19 mouse cellular contexts compared by ENCODE assay signal in the genomic region with DNA sequence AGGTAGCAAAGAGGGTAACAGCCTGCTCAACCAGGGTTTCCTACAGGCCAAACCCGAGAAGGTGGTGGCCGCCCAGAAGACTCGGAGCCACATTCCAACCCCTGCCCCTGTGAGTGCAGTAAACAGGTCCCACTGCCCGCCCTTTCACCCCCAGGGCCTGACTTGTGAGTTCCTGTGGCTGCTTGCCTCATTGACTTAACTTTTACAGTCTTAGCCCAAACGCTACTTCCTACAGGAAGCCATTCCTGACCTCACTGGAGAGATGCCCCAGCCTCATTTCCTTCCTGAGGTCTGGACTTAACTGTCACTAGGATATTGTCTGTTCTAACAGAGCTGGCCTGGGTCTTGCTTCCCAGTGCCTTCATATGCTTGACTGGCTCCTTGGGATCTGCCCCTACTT. TPM values are rescaled to one million over a fixed set of nuclear protein-coding genes. Genes with fewer than 3 reads are reported as not detected.
DNase-seq lines count a peak whose midpoint lies in the region; ATAC-seq lines count a peak whose summit lies in the region.
"Had no signal": no experiment of that assay in that cellular context is flagged by ENCODE, and none has a peak within 500 bp of the region (broad histone marks: within the 10 kb centered on the region; RNA-seq: fewer than 3 reads in every experiment).

No protein-coding gene starts in this region.

- no peaks in the 10 kb centered on the region for H3K9me3 ChIP-seq in midbrain, embryonic 11.5 days (ENCODE audit: control insufficient read depth, low read length)
- no peaks in the 10 kb centered on the region for H3K9me3 ChIP-seq in midbrain, embryonic 15.5 days
- H3K9me3 ChIP-seq: limb, embryonic 13.5 days; neural tube, embryonic 12.5 days had no signal

- H3K27me3 ChIP-seq in midbrain, embryonic 11.5 days (ENCODE audit: control insufficient read depth, insufficient read depth, low read length), result no peaks in the 10 kb centered on the region
- no peaks in the 10 kb centered on the region for H3K27me3 ChIP-seq in midbrain, embryonic 15.5 days (replicated peaks)
- H3K27me3 ChIP-seq: CH12.LX; limb, embryonic 13.5 days; neural tube, embryonic 12.5 days had no signal

- DNase-seq in midbrain, embryonic 11.5 days (ENCODE audit: low spot score, missing footprints), result peak; percentile 14
- DNase-seq in kidney, adult 18-20 months, result peak; percentile 40
- peak; percentile 58 to 61 for DNase-seq in kidney, postnatal 36 days
- no peak for DNase-seq in thymus, postnatal 0 days (ENCODE audit: low spot score)
- DNase-seq: cerebellum, adult 9-11 months; gastrocnemius, postnatal 25 days; heart, postnatal 36 days; layer of hippocampus, postnatal 36 days; lung, postnatal 14 days; midbrain, embryonic 14.5 days had no signal

- peaks cover 10% of the 10 kb centered on the region; the same call in 1 of the 2 replicates for H3K36me3 ChIP-seq in midbrain, embryonic 11.5 days (ENCODE audit: control insufficient read depth, insufficient read depth, low read length)
- H3K36me3 ChIP-seq in midbrain, embryonic 15.5 days (replicated peaks), result no peaks in the 10 kb centered on the region

- H3K9ac ChIP-seq in midbrain, embryonic 11.5 days (ENCODE audit: low read length), result no peak overlapping the region
- no peak overlapping the region for H3K9ac ChIP-seq in midbrain, embryonic 15.5 days
- H3K9ac ChIP-seq: limb, embryonic 13.5 days; neural tube, embryonic 12.5 days had no signal

- H3K4me2 ChIP-seq in midbrain, embryonic 11.5 days, result no peak overlapping the region
- H3K4me2 ChIP-seq in midbrain, embryonic 15.5 days, result no peak overlapping the region
- H3K4me2 ChIP-seq: limb, embryonic 13.5 days; neural tube, embryonic 12.5 days had no signal

- no peaks in the 10 kb centered on the region for H3K4me1 ChIP-seq in midbrain, embryonic 11.5 days (ENCODE audit: control insufficient read depth, insufficient read depth, low read length)
- H3K4me1 ChIP-seq in midbrain, embryonic 15.5 days, result no peaks in the 10 kb centered on the region
- H3K4me1 ChIP-seq: limb, embryonic 13.5 days; neural tube, embryonic 12.5 days had no signal

- no peak for ATAC-seq in midbrain, embryonic 11.5 days (ENCODE audit: low FRiP score)
- ATAC-seq in midbrain, embryonic 15.5 days (replicated peaks), result no peak
- no peak for ATAC-seq in inflammation-experienced regulatory T-cells, adult 6 months
- ATAC-seq in erythroid progenitor cell, adult 5-6 weeks (replicated peaks; ENCODE audit: low FRiP score, poor library complexity, severe bottlenecking), result no peak
- ATAC-seq: forebrain, embryonic 16.5 days had no signal

- 87% methylated on average over 5 of the region's 5 CpGs for WGBS in midbrain, embryonic 11.5 days
- WGBS in midbrain, embryonic 15.5 days, result 91% methylated on average over 5 of the region's 5 CpGs

- H3K27ac ChIP-seq in midbrain, embryonic 11.5 days (ENCODE audit: low read depth, low read length), result no peak overlapping the region
- H3K27ac ChIP-seq in midbrain, embryonic 15.5 days, result no peak overlapping the region
- H3K27ac ChIP-seq: limb, embryonic 13.5 days; neural tube, embryonic 12.5 days had no signal

- H3K4me3 ChIP-seq in midbrain, embryonic 11.5 days (ENCODE audit: low read depth, low read length), result no peak overlapping the region
- no peak overlapping the region for H3K4me3 ChIP-seq in midbrain, embryonic 15.5 days
- H3K4me3 ChIP-seq: limb, embryonic 13.5 days; neural tube, embryonic 12.5 days had no signal

RNA-seq across cellular contexts. Expression of gene Gtsf1l, which starts 5.1 kb away (rescaled TPM):
- not detected in 2 replicates for polyA plus RNA-seq in midbrain, embryonic 11.5 days (2014; fragmentation: Nextera tagmentation; extraction: Ambion mirVana)
- polyA plus RNA-seq in midbrain, embryonic 15.5 days (2015; fragmentation: Nextera tagmentation; extraction: Ambion mirVana), result not detected in 2 replicates
- polyA plus RNA-seq in inflammation-experienced regulatory T-cells, adult 6 months (2017; shearing (Covaris generic)), result not detected
- polyA plus RNA-seq in thymus, postnatal 0 days (2015; fragmentation: Nextera tagmentation; extraction: Ambion mirVana), result not detected in 2 replicates
- total RNA-seq in erythroid progenitor cell, adult 5-6 weeks (2015; ENCODE audit: low replicate concordance), result not detected in 2 replicates
- total RNA-seq in erythroid progenitor cell, adult 5-6 weeks (2017; ENCODE audit: low replicate concordance), result not detected in 2 replicates
- total RNA-seq: CH12.LX; gastrocnemius, postnatal 25 days; heart, postnatal 36 days; layer of hippocampus, postnatal 36 days had no signal
- polyA plus RNA-seq: forebrain, embryonic 16.5 days; intestine, embryonic 14.5 days; limb, embryonic 13.5 days; midbrain, embryonic 14.5 days; neural tube, embryonic 12.5 days; stomach, embryonic 16.5 days had no signal

RNA-seq across cellular contexts. Expression of gene Mybl2, which starts 28.1 kb away (rescaled TPM):
- 25.7 and 29.8 TPM in 2 replicates for polyA plus RNA-seq in midbrain, embryonic 11.5 days (2014; fragmentation: Nextera tagmentation; extraction: Ambion mirVana)
- polyA plus RNA-seq in midbrain, embryonic 15.5 days (2015; fragmentation: Nextera tagmentation; extraction: Ambion mirVana), result 4.0 and 4.9 TPM in 2 replicates
- polyA plus RNA-seq in inflammation-experienced regulatory T-cells, adult 6 months (2017; shearing (Covaris generic)), result 10 to 100 TPM in 1 of 3 experiments, 1 to 10 TPM in 1, under 1 TPM in 1; 0.81 to 10.1 (median 3.4) TPM
- polyA plus RNA-seq in thymus, postnatal 0 days (2015; fragmentation: Nextera tagmentation; extraction: Ambion mirVana), result 26.9 and 27.5 TPM in 2 replicates
- total RNA-seq in erythroid progenitor cell, adult 5-6 weeks (2015; ENCODE audit: low replicate concordance), result 79.3 and 110 TPM in 2 replicates
- total RNA-seq in erythroid progenitor cell, adult 5-6 weeks (2017; ENCODE audit: low replicate concordance), result 121 and 132 TPM in 2 replicates
